Mouse (Mus musculus) liver, embryonic 13.5 days (tissue): ENCODE data around the gene Agtrap. TPM values are rescaled to one million over a fixed set of nuclear protein-coding genes. Genes with fewer than 3 reads are reported as not detected.

Source experiments
- ATAC-seq: fragments of 200-750 bp; cut with Nextera tagmentation; 2 replicates; pipeline ENCODE4 v1.8.0; 2017; ENCODE audit warnings: low read depth, mild to moderate bottlenecking, moderate number of reproducible peaks, moderate library complexity
- DNase-seq: peaks from one replicate; pipeline ENCODE4 v3.0.0; 2022
- H3K27ac ChIP-seq: fragments of 300-500 bp; sonication (generic); 2 replicates; pipeline ENCODE4 v1.5.1; 2015; ENCODE audit warnings: moderate library complexity, mild to moderate bottlenecking, inconsistent platforms
- H3K27me3 ChIP-seq: fragments of 300-500 bp; sonication (generic); 2 replicates; pipeline ENCODE4 v1.6.1; 2015; ENCODE audit warnings: mild to moderate bottlenecking, inconsistent platforms
- H3K36me3 ChIP-seq: fragments of 300-500 bp; sonication (generic); 2 replicates; pipeline ENCODE4 v1.6.1; 2015; ENCODE audit warnings: mild to moderate bottlenecking, inconsistent platforms
- H3K4me1 ChIP-seq: fragments of 300-500 bp; sonication (generic); replicated peaks from 2 replicates; pipeline ENCODE4 v1.6.1; 2015; ENCODE audit warnings: inconsistent platforms
- H3K4me2 ChIP-seq: fragments of 300-500 bp; sonication (generic); 2 replicates; pipeline ENCODE4 v1.6.1; 2015; ENCODE audit warnings: inconsistent platforms, mild to moderate bottlenecking, moderate library complexity
- H3K4me3 ChIP-seq: fragments of 300-500 bp; sonication (generic); replicated peaks from 2 replicates; pipeline ENCODE4 v1.5.1; 2015; ENCODE audit warnings: mild to moderate bottlenecking, inconsistent platforms
- H3K9ac ChIP-seq: fragments of 300-500 bp; sonication (generic); 2 replicates; pipeline ENCODE4 v1.6.1; 2015; ENCODE audit warnings: mild to moderate bottlenecking, inconsistent platforms
- H3K9me3 ChIP-seq: fragments of 300-500 bp; sonication (generic); replicated peaks from 2 replicates; pipeline ENCODE4 v1.6.1; 2016; ENCODE audit warnings: inconsistent platforms
- WGBS: fragments of 180-500 bp; shearing (Covaris S2); methylation state at CpG from one replicate; pipeline ENCODE4 v1.1.7; 2015; ENCODE audit not compliant: insufficient replicate concordance; 5-methylcytosine and 5-hydroxymethylcytosine counted together
- polyA plus RNA-seq: library from polyadenylated mRNA; unstranded; fragments of >200 nt; fragmentation: Nextera tagmentation; extraction: Ambion mirVana; gene quantifications from 2 replicates; pipeline ENCODE4 v1.2.1, GENCODE M21; 2015

Agtrap gene
- polyA plus RNA-seq, 1 experiment from 2014 or later = 11.2 TPM

- no peak for DNase-seq
- H3K4me3 ChIP-seq = no peak overlapping the region
- WGBS = 16% methylated on average over 29 of the region's 29 CpGs
Observed at GRCm38 (mm10) chr4:148101801-148102527, 14.1 kb upstream of the Agtrap start.

DNA sequence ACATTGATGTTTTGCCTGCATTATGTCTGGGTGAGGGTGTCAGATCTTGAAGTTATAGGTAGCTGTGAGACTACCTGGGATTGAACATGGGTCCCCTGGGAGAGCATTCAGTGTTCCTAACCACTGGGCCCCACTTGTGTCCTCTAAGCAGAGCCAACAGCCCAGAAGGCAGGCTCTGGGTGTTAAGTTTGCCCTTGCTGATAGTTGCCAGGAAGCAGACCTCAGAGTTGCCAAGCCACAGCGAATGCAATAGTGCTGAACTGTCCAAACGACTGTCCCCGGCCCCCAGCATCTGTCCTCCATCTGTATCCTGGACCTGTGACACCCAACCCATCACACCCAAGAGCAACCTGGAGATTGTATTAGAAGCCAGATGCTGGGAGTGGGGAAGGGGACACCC, 10.8 kb upstream of the Agtrap start:
- WGBS = 42% methylated on average over 3 of the region's 3 CpGs
- no peak for ATAC-seq
- Histone ChIP-seq H3K9ac (no peak overlapping the region), H3K27ac (no peak overlapping the region), H3K4me2 (no peak overlapping the region), H3K4me3 (no peak overlapping the region), H3K27me3 (no peaks in the 10 kb centered on the region), H3K36me3 (no peaks in the 10 kb centered on the region), H3K4me1 (0 out of 2 replicates have a peak, but pooled peaks cover 8% of the 10 kb centered on the region), H3K9me3 (no peaks in the 10 kb centered on the region)
- no peak for DNase-seq

More at GRCm38 (mm10) chr4:148101801-148102527, 14.1 kb upstream of the Agtrap start:
- Histone ChIP-seq H3K4me2 (peak overlapping the region; percentile 45), H3K36me3 (no peaks in the 10 kb centered on the region), H3K27ac (no peak overlapping the region), H3K4me1 (0 out of 2 replicates have a peak, but pooled peaks cover 8% of the 10 kb centered on the region), H3K9me3 (no peaks in the 10 kb centered on the region), H3K9ac (no peak overlapping the region; the same call in 1 of the 2 replicates), H3K27me3 (peaks cover 3% of the 10 kb centered on the region; the same call in 1 of the 2 replicates)
- peak; percentile 60 for ATAC-seq

DNA sequence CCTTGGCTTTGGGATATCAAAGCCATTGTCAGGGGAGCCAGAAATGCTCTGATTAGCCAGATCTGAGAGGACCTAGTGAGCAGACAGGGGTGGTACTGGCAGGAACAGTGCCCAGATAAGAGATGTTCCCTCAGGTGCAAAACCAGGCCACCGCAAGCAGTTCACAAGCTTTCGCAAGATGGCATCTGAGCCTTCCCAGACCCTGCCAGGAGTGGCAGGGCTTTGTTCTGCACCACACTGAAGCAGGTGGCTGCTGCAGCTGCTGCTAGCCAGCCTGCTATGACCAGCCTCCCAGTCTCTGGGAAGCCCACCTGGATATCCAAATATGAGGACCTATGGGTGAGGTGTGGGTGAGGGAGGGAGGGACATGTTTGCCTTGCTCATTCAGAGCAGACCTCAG, 10.1 kb upstream of the Agtrap start:
- H3K9me3 ChIP-seq = no peaks in the 10 kb centered on the region
- no peak overlapping the region for H3K4me2 ChIP-seq
- ATAC-seq (no peak), DNase-seq (no peak)
- WGBS = 66% methylated on average over 2 of the region's 2 CpGs
- no peak overlapping the region for H3K4me3 ChIP-seq
- H3K9ac ChIP-seq = no peak overlapping the region
- 0 out of 2 replicates have a peak, but pooled peaks cover 8% of the 10 kb centered on the region for H3K4me1 ChIP-seq
- no peak overlapping the region for H3K27ac ChIP-seq
- no peaks in the 10 kb centered on the region for H3K36me3 ChIP-seq
- no peaks in the 10 kb centered on the region for H3K27me3 ChIP-seq

- Histone ChIP-seq H3K9me3 (no peaks in the 10 kb centered on the region), H3K4me3 (no peak overlapping the region), H3K27me3 (no peaks in the 10 kb centered on the region), H3K9ac (no peak overlapping the region), H3K4me1 (no peaks in the 10 kb centered on the region), H3K36me3 (no peaks in the 10 kb centered on the region), H3K27ac (no peak overlapping the region), H3K4me2 (no peak overlapping the region)
- 65% methylated on average over 4 of the region's 4 CpGs for WGBS
- no peak for ATAC-seq
- no peak for DNase-seq
Observed at GRCm38 (mm10) chr4:148095081-148095480, 7.2 kb upstream of the Agtrap start.

DNA sequence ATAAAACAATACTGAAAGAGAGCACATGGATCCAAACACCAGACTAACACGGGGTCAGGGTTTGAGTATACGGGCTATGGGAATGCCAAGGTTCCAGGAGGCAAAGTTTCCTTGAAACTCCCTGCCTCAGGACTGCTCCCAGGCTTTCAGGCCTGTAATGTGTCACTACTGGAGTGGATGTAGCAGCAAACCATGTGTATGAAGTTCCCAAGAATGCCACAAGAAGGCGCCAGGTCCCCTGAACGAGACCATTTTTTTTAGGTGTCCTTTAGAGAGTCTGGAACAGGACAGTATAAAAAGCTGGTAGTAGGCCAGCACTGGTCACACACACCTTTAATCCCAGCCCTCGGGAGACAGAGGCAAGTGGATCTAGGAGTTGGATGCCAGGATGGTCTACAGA, 6.3 kb upstream of the Agtrap start:
- Histone ChIP-seq H3K4me3 (no peak overlapping the region), H3K4me2 (no peak overlapping the region), H3K27me3 (no peaks in the 10 kb centered on the region), H3K9me3 (no peaks in the 10 kb centered on the region), H3K27ac (no peak overlapping the region), H3K36me3 (no peaks in the 10 kb centered on the region), H3K9ac (no peak overlapping the region), H3K4me1 (no peaks in the 10 kb centered on the region)
- ATAC-seq (no peak), DNase-seq (no peak)
- 65% methylated on average over 5 of the region's 5 CpGs for WGBS

DNA sequence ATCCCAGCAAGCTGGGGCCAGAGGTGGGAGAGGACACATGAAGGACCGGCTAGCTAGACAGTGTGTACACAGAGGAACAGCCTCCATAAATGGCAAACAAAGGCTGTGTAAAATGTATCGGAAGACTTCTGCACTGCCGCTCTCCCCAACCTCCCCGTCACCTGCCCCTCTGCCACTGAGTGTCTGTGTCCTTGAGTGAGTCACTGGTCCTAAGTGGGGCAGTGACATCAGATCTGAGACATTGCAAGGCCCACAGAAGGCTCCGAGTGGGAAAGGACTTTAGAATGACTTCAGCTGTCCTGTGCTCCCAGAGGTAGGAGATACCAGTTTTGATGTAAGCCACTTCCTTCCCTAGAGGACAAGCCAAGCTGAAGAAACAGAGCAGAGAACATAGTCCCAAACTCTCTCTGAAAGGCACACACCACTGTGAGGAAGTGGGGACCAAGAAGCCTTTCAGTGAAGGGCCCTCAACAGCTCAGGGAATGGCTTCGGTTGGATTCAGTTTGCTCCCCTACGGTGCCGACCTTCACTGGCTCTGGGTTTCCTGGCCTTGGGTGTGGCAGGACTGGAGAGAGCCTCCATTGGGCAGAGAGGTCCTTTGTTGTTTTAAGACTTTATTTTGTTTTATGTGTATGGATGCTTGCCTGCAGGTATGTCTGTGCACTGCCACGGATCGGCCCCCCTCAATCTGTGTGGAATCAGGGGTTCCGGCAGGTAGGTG, 4.9 kb upstream of the Agtrap start:
- no peak for ATAC-seq
- Histone ChIP-seq H3K27me3 (no peaks in the 10 kb centered on the region), H3K4me1 (peaks cover 6% of the 10 kb centered on the region), H3K4me2 (no peak overlapping the region), H3K4me3 (no peak overlapping the region), H3K36me3 (no peaks in the 10 kb centered on the region), H3K9ac (no peak overlapping the region), H3K9me3 (no peaks in the 10 kb centered on the region), H3K27ac (no peak overlapping the region)
- no peak for DNase-seq
- 75% methylated on average over 11 of the region's 11 CpGs for WGBS

GRCm38 (mm10) chr4:148091181-148091580, 3.4 kb upstream of the Agtrap start:
- H3K9me3 ChIP-seq = no peaks in the 10 kb centered on the region
- 83% methylated on average over 1 of the region's 1 CpGs for WGBS
- no peaks in the 10 kb centered on the region for H3K27me3 ChIP-seq
- no peak overlapping the region for H3K4me2 ChIP-seq
- H3K36me3 ChIP-seq = no peaks in the 10 kb centered on the region
- no peak for ATAC-seq
- DNase-seq = no peak
- no peak overlapping the region for H3K27ac ChIP-seq
- peaks cover 21% of the 10 kb centered on the region for H3K4me1 ChIP-seq
- no peak overlapping the region for H3K9ac ChIP-seq
- no peak overlapping the region for H3K4me3 ChIP-seq

DNA sequence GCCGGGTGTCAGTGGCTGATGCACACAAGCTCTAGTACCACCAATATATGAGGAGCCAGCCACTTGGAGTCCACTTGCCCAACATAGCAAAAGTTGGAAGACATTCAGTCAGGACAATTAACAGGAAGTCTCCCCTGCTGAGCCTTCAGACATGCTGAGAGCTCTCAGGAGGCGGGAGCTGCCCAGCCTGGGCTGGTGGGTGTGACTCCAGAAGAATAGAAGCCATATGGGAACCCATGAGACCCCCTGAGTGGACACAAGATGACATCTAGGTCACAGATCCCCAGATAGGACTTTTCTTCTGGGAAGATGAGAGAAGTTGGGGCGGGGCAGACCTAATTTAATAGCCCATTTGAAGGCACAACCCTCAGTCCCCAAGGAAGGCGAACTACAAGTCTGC, 1.3 kb upstream of the Agtrap start:
- WGBS = 65% methylated on average over 4 of the region's 4 CpGs
- DNase-seq = no peak

DNA sequence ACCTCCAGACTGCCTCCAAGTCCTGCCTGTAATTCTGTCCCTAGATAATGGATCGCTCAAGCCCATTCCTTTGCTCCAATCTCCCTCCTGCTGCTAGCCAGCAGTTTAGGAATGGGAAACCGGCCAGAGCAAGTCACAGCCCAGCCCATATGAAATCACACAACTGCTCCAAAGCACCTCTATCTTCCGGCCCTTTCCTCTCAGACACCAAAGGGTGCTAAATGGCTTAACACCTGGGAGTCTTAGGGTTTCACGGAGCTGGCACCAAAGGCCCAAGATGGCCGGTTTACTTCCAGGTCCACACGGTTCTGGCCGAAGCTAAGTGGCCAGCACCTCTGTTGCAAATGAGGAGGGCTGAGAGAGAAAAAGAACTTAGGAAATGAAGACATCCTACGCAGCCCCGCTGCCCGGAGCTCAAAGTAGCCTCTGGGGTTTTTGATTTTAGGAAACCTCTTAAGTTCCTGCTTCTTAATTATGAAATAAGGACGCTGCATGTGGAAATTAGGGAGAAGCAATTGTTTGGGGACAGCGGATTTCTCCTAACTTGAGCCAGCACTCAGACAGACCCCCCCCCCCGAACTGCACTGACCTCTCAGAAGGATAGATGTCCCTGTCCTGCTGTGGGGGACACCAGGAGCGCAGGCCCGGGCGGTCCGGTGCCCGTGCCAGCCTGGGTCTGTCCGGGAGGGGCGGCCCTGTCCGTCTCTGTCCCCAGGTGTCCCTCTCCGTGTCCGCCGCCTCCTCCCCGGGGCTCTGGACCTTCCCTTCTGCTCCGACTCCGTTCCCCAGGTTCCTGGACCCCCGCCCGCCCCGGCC, 532 bp downstream of the Agtrap start:
- DNase-seq (no peak), ATAC-seq (peak; percentile 16)
- peaks cover 59% of the 10 kb centered on the region for H3K4me1 ChIP-seq

More for the DNA sequence above, 1.3 kb upstream of the Agtrap start:
- Histone ChIP-seq H3K4me1 (peaks cover 41% of the 10 kb centered on the region), H3K27ac (no peak overlapping the region), H3K4me3 (no peak overlapping the region), H3K4me2 (no peak overlapping the region), H3K9me3 (no peaks in the 10 kb centered on the region), H3K36me3 (no peaks in the 10 kb centered on the region), H3K9ac (no peak overlapping the region), H3K27me3 (no peaks in the 10 kb centered on the region)
- no peak for ATAC-seq

DNA sequence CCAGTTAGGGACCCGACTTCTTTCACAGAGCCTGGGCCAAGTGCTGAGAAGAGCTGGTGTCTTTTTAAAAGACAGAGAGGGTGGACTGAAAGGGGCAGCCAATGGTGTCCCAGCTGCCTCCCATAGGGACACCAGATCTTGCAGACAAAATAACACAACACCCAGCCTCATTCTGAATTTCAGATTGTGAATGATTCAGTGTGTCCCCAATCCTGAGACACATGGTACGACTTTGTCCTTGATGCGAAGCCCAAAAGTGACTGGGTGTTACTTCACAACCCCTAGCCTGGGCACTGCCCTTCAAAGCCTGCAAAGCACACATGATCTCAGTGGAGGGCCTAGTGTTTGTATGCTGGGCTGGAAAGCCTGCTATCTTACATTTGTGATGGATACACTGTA, 1.9 kb downstream of the Agtrap start:
- Histone ChIP-seq H3K4me2 (0 out of 2 replicates have a peak overlapping the region, but pooled peaks have one; percentile 8), H3K36me3 (0 out of 2 replicates have a peak, but pooled peaks cover 7% of the 10 kb centered on the region), H3K4me3 (no peak overlapping the region), H3K9ac (no peak overlapping the region), H3K27ac (peak overlapping the region; percentile 47; the same call in 1 of the 2 replicates), H3K27me3 (no peaks in the 10 kb centered on the region), H3K4me1 (peaks cover 64% of the 10 kb centered on the region), H3K9me3 (no peaks in the 10 kb centered on the region)
- WGBS = 82% methylated on average over 3 of the region's 3 CpGs
- no peak for ATAC-seq
- no peak for DNase-seq

More for the DNA sequence above, 532 bp downstream of the Agtrap start:
- H3K27me3 ChIP-seq = no peaks in the 10 kb centered on the region
- WGBS = 6% methylated on average over 29 of the region's 30 CpGs
- no peaks in the 10 kb centered on the region for H3K36me3 ChIP-seq
- H3K4me2 ChIP-seq = peak overlapping the region; percentile 91
- H3K4me3 ChIP-seq = peak overlapping the region; percentile 83
- H3K27ac ChIP-seq = peak overlapping the region; percentile 81
- H3K9me3 ChIP-seq = no peaks in the 10 kb centered on the region
- H3K9ac ChIP-seq = peak overlapping the region; percentile 92
